Mouse (Mus musculus): ENCODE results near the gene Bcl6.

Bcl6 gene

GRCm38 (mm10) chr16:23988466-23989208 lies at the start of gene Bcl6, which contains the start of gene Gm37419:
Gene Bcl6 (minus strand): TSS chr16:23988852.
Gene Gm37419 (plus strand): TSS chr16:23988482.
- peak; percentile 95 for DNase-seq (ENCODE audit: low read depth)

GRCm38 (mm10) chr16:24036398-24036797 lies 47.7 kb upstream of the Bcl6 start:
- DNase-seq (ENCODE audit: low read depth): no peak

- DNase-seq (ENCODE audit: low read depth): no peak
These were observed 47.1 kb upstream of the Bcl6 start for GRCm38 (mm10) chr16:24035767-24036166.

- no peak for DNase-seq (ENCODE audit: low read depth)
These were observed 45.8 kb upstream of the Bcl6 start for GRCm38 (mm10) chr16:24034450-24034849.

- no peak for DNase-seq (ENCODE audit: low read depth)
These were observed 44.6 kb upstream of the Bcl6 start for GRCm38 (mm10) chr16:24033259-24033658.

- no peak for DNase-seq (ENCODE audit: low read depth)
These were observed 41.5 kb upstream of the Bcl6 start for GRCm38 (mm10) chr16:24029965-24030672.

GRCm38 (mm10) chr16:24025442-24025841 lies 36.8 kb upstream of the Bcl6 start:
- DNase-seq (ENCODE audit: low read depth): no peak

- no peak for DNase-seq (ENCODE audit: low read depth)
These were observed 34.0 kb upstream of the Bcl6 start for GRCm38 (mm10) chr16:24022605-24023004.

GRCm38 (mm10) chr16:24021722-24022121 lies 33.1 kb upstream of the Bcl6 start:
- DNase-seq (ENCODE audit: low read depth): no peak

GRCm38 (mm10) chr16:24016742-24017141 lies 28.1 kb upstream of the Bcl6 start:
- no peak for DNase-seq (ENCODE audit: low read depth)

- no peak for DNase-seq (ENCODE audit: low read depth)
These were observed 27.6 kb upstream of the Bcl6 start for GRCm38 (mm10) chr16:24016273-24016672.

GRCm38 (mm10) chr16:24014378-24014777 lies 25.7 kb upstream of the Bcl6 start:
- DNase-seq (ENCODE audit: low read depth): no peak

GRCm38 (mm10) chr16:24012066-24012465 lies 23.4 kb upstream of the Bcl6 start:
- no peak for DNase-seq (ENCODE audit: low read depth)

- no peak for DNase-seq (ENCODE audit: low read depth)
These were observed 22.7 kb upstream of the Bcl6 start for GRCm38 (mm10) chr16:24011306-24011705.

GRCm38 (mm10) chr16:24009891-24010290 lies 21.2 kb upstream of the Bcl6 start:
- DNase-seq (ENCODE audit: low read depth): no peak

- DNase-seq (ENCODE audit: low read depth): no peak
These were observed 17.3 kb upstream of the Bcl6 start for GRCm38 (mm10) chr16:24005928-24006327.

GRCm38 (mm10) chr16:23997912-23998311 lies 9.3 kb upstream of the Bcl6 start:
- no peak for DNase-seq (ENCODE audit: low read depth)

- DNase-seq (ENCODE audit: low read depth): no peak
These were observed 8.6 kb upstream of the Bcl6 start for GRCm38 (mm10) chr16:23997228-23997627.

- no peak for DNase-seq (ENCODE audit: low read depth)
These were observed 7.7 kb upstream of the Bcl6 start for GRCm38 (mm10) chr16:23996342-23996741.

GRCm38 (mm10) chr16:23993351-23994321 lies 5.0 kb upstream of the Bcl6 start:
- DNase-seq (ENCODE audit: low read depth): no peak

GRCm38 (mm10) chr16:23991846-23992580 lies 3.4 kb upstream of the Bcl6 start:
- no peak for DNase-seq (ENCODE audit: low read depth)

GRCm38 (mm10) chr16:23991170-23991569 lies 2.5 kb upstream of the Bcl6 start:
- peak; percentile 90 for DNase-seq (ENCODE audit: low read depth)
